ENCODE assay signal across 8 mouse cellular contexts in genomic region chr17:46453970-46454411, GRCm38 (mm10). TPM values are rescaled to one million over a fixed set of nuclear protein-coding genes. Genes with fewer than 3 reads are reported as not detected.
DNase-seq lines count a peak whose midpoint lies in the region; ATAC-seq and TF ChIP-seq lines count a peak whose summit lies in the region.

No protein-coding gene starts in this region.

- H3K36me3 ChIP-seq in kidney, embryonic 14.5 days (ENCODE audit: control insufficient read depth, insufficient read depth, low read length): no peaks in the 10 kb centered on the region
- H3K36me3 ChIP-seq in embryonic facial prominence, embryonic 15.5 days: no peaks in the 10 kb centered on the region
- H3K36me3 ChIP-seq in intestine, postnatal 0 days (ENCODE audit: control insufficient read depth, insufficient read depth): no peaks in the 10 kb centered on the region
- peaks cover 5% of the 10 kb centered on the region; the same call in 1 of the 2 replicates for H3K36me3 ChIP-seq in neural tube, embryonic 15.5 days

- 2% methylated on average over 26 of the region's 26 CpGs for WGBS in kidney, embryonic 14.5 days
- WGBS in embryonic facial prominence, embryonic 15.5 days: 1% methylated on average over 26 of the region's 26 CpGs
- 4% methylated on average over 25 of the region's 26 CpGs for WGBS in intestine, postnatal 0 days
- WGBS in neural tube, embryonic 15.5 days: 1% methylated on average over 25 of the region's 26 CpGs

- ATAC-seq in kidney, embryonic 14.5 days (ENCODE audit: low FRiP score, low TSS enrichment): 0 out of 2 replicates have a peak, but pooled peaks have one; percentile 16
- no peak; the same call in 1 of the 2 replicates for ATAC-seq in embryonic facial prominence, embryonic 15.5 days (ENCODE audit: insufficient number of reproducible peaks, low FRiP score, low TSS enrichment, low read depth)
- ATAC-seq in intestine, postnatal 0 days: no peak
- peak; percentile 37; the same call in 1 of the 2 replicates for ATAC-seq in neural tube, embryonic 15.5 days (ENCODE audit: low FRiP score)
- no peak for ATAC-seq in megakaryocyte progenitor cell, adult 5-6 weeks (replicated peaks; ENCODE audit: poor library complexity)

- peak; percentile 40 for TF ChIP-seq CTCF in intestine, postnatal 0 days (IDR thresholded peaks at IDR 0.05; ENCODE audit: low read depth)

- H3K4me2 ChIP-seq in kidney, embryonic 14.5 days (replicated peaks; ENCODE audit: low read depth, low read length): peak overlapping the region; percentile 63
- H3K4me2 ChIP-seq in embryonic facial prominence, embryonic 15.5 days (replicated peaks): peak overlapping the region; percentile 90
- peak overlapping the region; percentile 68 for H3K4me2 ChIP-seq in intestine, postnatal 0 days (replicated peaks; ENCODE audit: low read depth)
- H3K4me2 ChIP-seq in neural tube, embryonic 15.5 days: peak overlapping the region; percentile 66

- no peaks in the 10 kb centered on the region for H3K9me3 ChIP-seq in kidney, embryonic 14.5 days (ENCODE audit: control insufficient read depth, low read length)
- no peaks in the 10 kb centered on the region for H3K9me3 ChIP-seq in embryonic facial prominence, embryonic 15.5 days (replicated peaks)
- H3K9me3 ChIP-seq in intestine, postnatal 0 days (ENCODE audit: control insufficient read depth): no peaks in the 10 kb centered on the region
- no peaks in the 10 kb centered on the region for H3K9me3 ChIP-seq in neural tube, embryonic 15.5 days (replicated peaks)

- peak overlapping the region; percentile 36 for H3K4me3 ChIP-seq in kidney, embryonic 14.5 days (ENCODE audit: low read length)
- peak overlapping the region; percentile 45 for H3K4me3 ChIP-seq in embryonic facial prominence, embryonic 15.5 days (replicated peaks)
- H3K4me3 ChIP-seq in intestine, postnatal 0 days (ENCODE audit: low read depth, low read length): peak overlapping the region; percentile 39
- H3K4me3 ChIP-seq in neural tube, embryonic 15.5 days (replicated peaks): peak overlapping the region; percentile 29

- peaks cover 16% of the 10 kb centered on the region for H3K4me1 ChIP-seq in kidney, embryonic 14.5 days (ENCODE audit: control insufficient read depth, insufficient read depth, low read length)
- H3K4me1 ChIP-seq in embryonic facial prominence, embryonic 15.5 days: peaks cover 30% of the 10 kb centered on the region
- 0 out of 2 replicates have a peak, but pooled peaks cover 5% of the 10 kb centered on the region for H3K4me1 ChIP-seq in intestine, postnatal 0 days (replicated peaks; ENCODE audit: control insufficient read depth, insufficient read depth, low read length)
- peaks cover 39% of the 10 kb centered on the region for H3K4me1 ChIP-seq in neural tube, embryonic 15.5 days

- peaks cover 57% of the 10 kb centered on the region for H3K27me3 ChIP-seq in kidney, embryonic 14.5 days (ENCODE audit: control insufficient read depth, insufficient read depth, low read length)
- peaks cover 63% of the 10 kb centered on the region for H3K27me3 ChIP-seq in embryonic facial prominence, embryonic 15.5 days
- peaks cover 52% of the 10 kb centered on the region for H3K27me3 ChIP-seq in intestine, postnatal 0 days (replicated peaks; ENCODE audit: control insufficient read depth, insufficient read depth, low read length)
- H3K27me3 ChIP-seq in neural tube, embryonic 15.5 days (replicated peaks): peaks cover 15% of the 10 kb centered on the region; the same call in 1 of the 2 replicates

- no peak overlapping the region for H3K27ac ChIP-seq in kidney, embryonic 14.5 days (ENCODE audit: low read depth, low read length)
- no peak overlapping the region for H3K27ac ChIP-seq in embryonic facial prominence, embryonic 15.5 days (replicated peaks)
- no peak overlapping the region for H3K27ac ChIP-seq in intestine, postnatal 0 days (ENCODE audit: low read depth, low read length)
- peak overlapping the region; percentile 45; the same call in 1 of the 2 replicates for H3K27ac ChIP-seq in neural tube, embryonic 15.5 days (replicated peaks)

- H3K9ac ChIP-seq in kidney, embryonic 14.5 days (ENCODE audit: low read depth, low read length): peak overlapping the region; percentile 28; the same call in 1 of the 2 replicates
- no peak overlapping the region for H3K9ac ChIP-seq in embryonic facial prominence, embryonic 15.5 days
- H3K9ac ChIP-seq in intestine, postnatal 0 days (ENCODE audit: low read depth, low read length): no peak overlapping the region
- H3K9ac ChIP-seq in neural tube, embryonic 15.5 days (replicated peaks): peak overlapping the region; percentile 32; the same call in 1 of the 2 replicates

- DNase-seq in kidney, postnatal 14 days: no peak
- no peak for DNase-seq in gastrocnemius, postnatal 10 days
- DNase-seq in layer of hippocampus, postnatal 25 days (ENCODE audit: extremely low spot score in 1 of 2, low spot score in 1 of 2): no peak

RNA-seq across cellular contexts. Expression of gene Slc22a7, which starts 15.7 kb away (rescaled TPM):
- polyA plus RNA-seq in kidney, embryonic 14.5 days (2014; fragmentation: Nextera tagmentation; extraction: Ambion mirVana): not detected in 2 replicates
- polyA plus RNA-seq in embryonic facial prominence, embryonic 15.5 days (2015; fragmentation: Nextera tagmentation; extraction: Ambion mirVana): 0.15 TPM in 1 of 2 replicates, not detected in the other
- not detected in 2 replicates for polyA plus RNA-seq in intestine, postnatal 0 days (2015; fragmentation: Nextera tagmentation; extraction: Ambion mirVana)
- 1.3 TPM in 1 of 2 replicates, not detected in the other for polyA plus RNA-seq in neural tube, embryonic 15.5 days (2015; fragmentation: Nextera tagmentation; extraction: Ambion mirVana)
- under 1 TPM in 1 of 2 experiments, not detected in 1; 0.36 TPM for total RNA-seq in gastrocnemius, postnatal 10 days (2021)
- under 1 TPM in 1 of 2 experiments, not detected in 1; 0.32 TPM for total RNA-seq in layer of hippocampus, postnatal 25 days (2021)
- total RNA-seq in megakaryocyte progenitor cell, adult 5-6 weeks (2015): not detected in 2 replicates
- total RNA-seq in megakaryocyte progenitor cell, adult 5-6 weeks (2017): not detected in 2 replicates

RNA-seq across cellular contexts. Expression of gene Crip3, which starts 25.3 kb away (rescaled TPM):
- polyA plus RNA-seq in kidney, embryonic 14.5 days (2014; fragmentation: Nextera tagmentation; extraction: Ambion mirVana): 0.38 and 0.60 TPM in 2 replicates
- 3.5 and 3.6 TPM in 2 replicates for polyA plus RNA-seq in embryonic facial prominence, embryonic 15.5 days (2015; fragmentation: Nextera tagmentation; extraction: Ambion mirVana)
- polyA plus RNA-seq in intestine, postnatal 0 days (2015; fragmentation: Nextera tagmentation; extraction: Ambion mirVana): 0.12 TPM in 1 of 2 replicates, not detected in the other
- polyA plus RNA-seq in neural tube, embryonic 15.5 days (2015; fragmentation: Nextera tagmentation; extraction: Ambion mirVana): 2.7 and 43.4 TPM in 2 replicates
- total RNA-seq in gastrocnemius, postnatal 10 days (2021): 1 to 10 TPM; 1.9 to 2.0 TPM
- total RNA-seq in layer of hippocampus, postnatal 25 days (2021): 1 to 10 TPM; 2.5 to 2.9 TPM
- not detected in 2 replicates for total RNA-seq in megakaryocyte progenitor cell, adult 5-6 weeks (2015)
- total RNA-seq in megakaryocyte progenitor cell, adult 5-6 weeks (2017): not detected in 2 replicates

RNA-seq across cellular contexts. Expression of gene Ttbk1, which starts 33.5 kb away (rescaled TPM):
- 0.04 and 0.11 TPM in 2 replicates for polyA plus RNA-seq in kidney, embryonic 14.5 days (2014; fragmentation: Nextera tagmentation; extraction: Ambion mirVana)
- polyA plus RNA-seq in embryonic facial prominence, embryonic 15.5 days (2015; fragmentation: Nextera tagmentation; extraction: Ambion mirVana): 0.15 and 0.18 TPM in 2 replicates
- polyA plus RNA-seq in intestine, postnatal 0 days (2015; fragmentation: Nextera tagmentation; extraction: Ambion mirVana): 0.09 and 0.16 TPM in 2 replicates
- polyA plus RNA-seq in neural tube, embryonic 15.5 days (2015; fragmentation: Nextera tagmentation; extraction: Ambion mirVana): 5.5 and 7.8 TPM in 2 replicates
- total RNA-seq in gastrocnemius, postnatal 10 days (2021): 1 to 10 TPM; 3.9 to 4.5 TPM
- total RNA-seq in layer of hippocampus, postnatal 25 days (2021): 100 to 1,000 TPM; 112 to 124 TPM
- 0.02 TPM in 1 of 2 replicates, not detected in the other for total RNA-seq in megakaryocyte progenitor cell, adult 5-6 weeks (2015)
- 0.14 TPM in 1 of 2 replicates, not detected in the other for total RNA-seq in megakaryocyte progenitor cell, adult 5-6 weeks (2017)

RNA-seq across cellular contexts. Expression of gene Dnph1, which starts 42.5 kb away (rescaled TPM):
- polyA plus RNA-seq in kidney, embryonic 14.5 days (2014; fragmentation: Nextera tagmentation; extraction: Ambion mirVana): 67.9 and 71.2 TPM in 2 replicates
- 40.4 and 41.0 TPM in 2 replicates for polyA plus RNA-seq in embryonic facial prominence, embryonic 15.5 days (2015; fragmentation: Nextera tagmentation; extraction: Ambion mirVana)
- 10.9 and 11.1 TPM in 2 replicates for polyA plus RNA-seq in intestine, postnatal 0 days (2015; fragmentation: Nextera tagmentation; extraction: Ambion mirVana)
- 13.6 and 22.7 TPM in 2 replicates for polyA plus RNA-seq in neural tube, embryonic 15.5 days (2015; fragmentation: Nextera tagmentation; extraction: Ambion mirVana)
- 1 to 10 TPM; 4.9 to 5.2 TPM for total RNA-seq in gastrocnemius, postnatal 10 days (2021)
- total RNA-seq in layer of hippocampus, postnatal 25 days (2021): 1 to 10 TPM; 5.1 to 6.7 TPM
- 41.5 and 45.7 TPM in 2 replicates for total RNA-seq in megakaryocyte progenitor cell, adult 5-6 weeks (2015)
- 20.2 and 26.3 TPM in 2 replicates for total RNA-seq in megakaryocyte progenitor cell, adult 5-6 weeks (2017)

Comparison
In these comparisons a context has a peak if more than half of its experiments do, and no peak if none do; other contexts are left out.
1. ATAC-seq: peak in kidney, embryonic 14.5 days (single experiment) and neural tube, embryonic 15.5 days (single experiment); none in embryonic facial prominence, embryonic 15.5 days (single experiment), intestine, postnatal 0 days (single experiment) and megakaryocyte progenitor cell, adult 5-6 weeks (single experiment).
2. H3K9ac ChIP-seq: peak in kidney, embryonic 14.5 days (single experiment) and neural tube, embryonic 15.5 days (single experiment); none in embryonic facial prominence, embryonic 15.5 days (single experiment) and intestine, postnatal 0 days (single experiment).
3. Peak in every context shown above with its lines, with median percentiles within 50 percentile points of each other: H3K4me2 ChIP-seq and H3K4me3 ChIP-seq.